Mouse (Mus musculus): ENCODE measurements around the gene Fbl.

Gene Fbl

DNA sequence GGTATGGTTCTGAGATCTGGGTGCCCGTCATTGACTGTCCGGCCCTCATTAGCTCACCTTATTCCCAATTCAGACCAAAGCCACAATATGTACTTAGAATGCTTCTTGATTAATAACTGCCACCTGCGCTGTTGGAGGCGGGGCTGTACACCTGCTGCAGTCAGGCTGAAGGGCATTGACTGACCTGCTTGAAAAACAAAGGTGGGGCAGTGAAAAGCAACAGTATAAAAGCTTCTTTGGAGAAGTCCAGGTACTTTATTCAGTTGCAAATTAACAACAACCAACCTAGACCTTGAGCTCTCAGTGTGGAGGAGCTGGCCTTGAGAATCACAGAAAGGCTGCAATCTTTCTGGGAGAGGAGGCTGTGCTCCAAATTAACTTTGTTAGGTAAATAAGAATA is 57.9 kb downstream of the Fbl start:
- in situ Hi-C loops (cut with MboI; ENCODE audit: low pct_unique_long_range_greater_than_20kb in 1 of 2, low sequenced_read_pairs in 2 of 2, unreplicated experiment in 1 of 2), result loop anchor here in 1 of 2 experiments (25.0 kb wide), 1 partner anchor 315 kb away; no protein-coding TSS in a partner anchor
